Mouse (Mus musculus): Measurements from ENCODE around the gene Begain. TPM values are rescaled to one million over a fixed set of nuclear protein-coding genes. Genes with fewer than 3 reads are reported as not detected.
A peak's percentile ranks its signal among the peaks of the same experiment; 100 is the strongest.

The Begain gene
- total RNA-seq, 4 experiments from 2014 or later, result 0.13 to 0.31 TPM; not detected in 2

- DNase-seq (ENCODE audit: low spot score in 2 of 2), result no peak
Observed at GRCm38 (mm10) chr12:109053020-109053806, 14.8 kb downstream of the Begain start.

GRCm38 (mm10) chr12:109049949-109050348 is 18.1 kb downstream of the Begain start:
- DNase-seq (ENCODE audit: low spot score in 2 of 2), result no peak

- DNase-seq (ENCODE audit: low spot score in 2 of 2), result no peak
Observed at GRCm38 (mm10) chr12:109045581-109045980, 22.4 kb downstream of the Begain start.

DNA sequence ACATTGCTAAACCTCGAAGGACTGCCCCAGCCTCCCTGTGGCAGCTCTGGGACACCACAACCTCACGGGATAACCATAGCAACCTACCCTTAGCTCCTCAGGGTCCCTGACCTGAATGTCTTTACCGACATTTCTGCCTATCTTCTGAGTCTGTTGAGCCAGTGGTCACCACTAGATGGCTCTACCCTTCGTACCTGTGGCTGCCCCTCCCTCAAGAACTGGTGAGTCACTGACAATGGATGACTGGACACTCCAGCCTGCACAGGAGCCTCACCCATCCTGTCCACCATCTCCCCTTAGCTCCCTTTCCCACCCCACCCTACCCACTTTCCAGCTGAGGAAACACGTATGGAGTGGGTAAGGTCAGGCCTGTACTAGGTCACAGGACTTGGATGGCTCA is 23.5 kb downstream of the Begain start:
- DNase-seq (ENCODE audit: low spot score in 2 of 2), result no peak

DNA sequence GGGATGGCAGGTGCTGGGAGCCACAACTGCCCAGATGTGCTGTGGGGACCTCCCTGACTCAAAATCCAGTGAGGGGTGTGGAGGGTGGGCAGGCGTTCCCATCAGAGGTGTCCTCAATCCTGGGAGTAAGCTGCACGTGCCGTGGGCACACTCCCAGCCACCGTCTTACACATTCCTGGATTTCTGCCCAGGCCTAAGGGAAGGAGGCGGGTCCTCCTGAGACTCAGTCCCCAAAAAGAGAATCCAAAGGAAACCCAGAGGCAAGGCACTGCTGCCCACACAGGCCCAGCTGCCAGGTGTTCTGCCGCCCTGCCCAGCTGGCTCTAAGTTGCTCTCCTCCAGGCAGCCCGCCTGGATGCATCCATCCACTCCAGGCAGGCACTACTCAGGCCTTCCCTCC is 28.7 kb downstream of the Begain start:
- DNase-seq (ENCODE audit: low spot score in 2 of 2), result no peak

DNA sequence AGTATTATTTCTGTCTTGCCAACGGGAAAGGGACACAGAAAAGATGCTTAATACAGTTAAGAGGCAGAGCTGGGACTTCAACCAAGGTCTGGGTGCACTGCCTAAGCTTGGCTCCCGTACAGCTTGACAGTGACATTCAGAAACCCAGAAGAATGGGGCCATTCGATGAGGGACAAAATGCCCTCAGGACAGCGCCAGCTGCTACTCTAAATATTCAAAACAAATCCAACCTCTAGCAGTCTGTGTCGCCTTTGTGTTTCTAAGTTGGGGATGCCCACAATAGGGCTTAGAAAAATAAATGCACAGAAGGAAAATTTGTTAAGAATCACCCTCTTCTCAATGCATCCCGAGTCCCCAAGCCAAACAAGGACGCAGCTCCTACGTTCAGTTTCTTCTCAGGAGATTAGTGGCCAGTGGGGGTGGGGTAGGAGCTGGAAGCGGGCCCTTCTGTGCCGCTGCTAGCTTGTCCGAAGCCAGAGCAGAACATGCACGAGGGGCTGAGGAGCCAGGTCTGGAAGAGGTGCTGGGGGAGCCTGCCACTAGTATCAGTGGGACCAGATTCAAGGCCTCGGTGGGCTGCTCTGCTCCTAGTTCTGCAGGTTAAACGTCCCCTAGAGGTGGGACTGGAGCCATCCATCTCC is 29.7 kb downstream of the Begain start:
- no peak for DNase-seq (ENCODE audit: low spot score in 2 of 2)

- DNase-seq (ENCODE audit: low spot score in 2 of 2), result no peak
Observed at GRCm38 (mm10) chr12:109037026-109037425, 31.0 kb downstream of the Begain start.

GRCm38 (mm10) chr12:109023780-109024179 is 44.2 kb downstream of the Begain start:
- no peak for DNase-seq (ENCODE audit: low spot score in 2 of 2)

DNA sequence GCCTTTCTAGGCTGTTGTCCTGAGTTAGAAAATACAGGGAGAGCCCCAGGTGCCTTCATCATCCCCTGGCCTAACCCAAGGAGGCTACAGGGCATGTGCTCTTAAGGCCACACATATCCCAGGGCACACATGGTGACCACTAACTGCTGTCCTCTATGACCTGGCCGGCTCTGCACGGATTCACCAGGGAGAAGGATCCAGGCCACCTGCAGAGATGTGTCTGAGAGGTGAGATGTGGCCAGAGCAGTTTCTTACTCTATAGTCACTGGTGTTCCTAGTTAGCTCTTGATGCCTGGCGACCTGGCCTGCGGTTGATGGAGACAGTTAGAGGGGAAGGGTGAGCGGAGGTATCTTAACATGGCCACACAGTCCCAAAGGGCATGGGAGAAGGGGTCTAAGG is 45.1 kb downstream of the Begain start:
- no peak for DNase-seq (ENCODE audit: low spot score in 2 of 2)

DNA sequence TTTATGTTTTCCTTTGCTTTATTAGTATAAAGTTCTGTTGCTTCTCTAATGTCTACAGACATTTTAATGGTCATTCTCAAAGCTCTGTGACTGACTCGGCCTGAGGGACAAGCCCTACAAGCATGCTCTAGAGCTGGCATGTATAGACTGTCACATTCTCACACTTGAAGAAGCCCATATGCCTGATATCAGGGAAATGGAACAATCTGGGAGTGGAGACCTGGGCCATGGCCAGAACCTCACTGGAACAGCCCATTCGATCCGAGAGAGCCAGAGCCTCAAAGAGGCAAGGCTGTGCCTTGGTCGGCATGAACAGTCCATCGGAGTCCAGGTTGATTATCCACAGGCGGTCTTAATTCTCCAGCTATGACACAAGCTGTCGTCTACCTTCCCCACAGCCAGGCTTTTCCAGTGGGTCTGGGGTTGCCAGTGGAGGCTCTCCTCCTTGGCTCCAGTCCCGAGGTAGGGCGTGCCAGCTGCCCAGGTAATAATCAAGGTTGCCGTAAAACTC is 45.8 kb downstream of the Begain start:
- DNase-seq (ENCODE audit: low spot score in 2 of 2), result no peak

- DNase-seq (ENCODE audit: low spot score in 2 of 2), result no peak
Observed at GRCm38 (mm10) chr12:109010070-109010649, 57.9 kb downstream of the Begain start.

DNA sequence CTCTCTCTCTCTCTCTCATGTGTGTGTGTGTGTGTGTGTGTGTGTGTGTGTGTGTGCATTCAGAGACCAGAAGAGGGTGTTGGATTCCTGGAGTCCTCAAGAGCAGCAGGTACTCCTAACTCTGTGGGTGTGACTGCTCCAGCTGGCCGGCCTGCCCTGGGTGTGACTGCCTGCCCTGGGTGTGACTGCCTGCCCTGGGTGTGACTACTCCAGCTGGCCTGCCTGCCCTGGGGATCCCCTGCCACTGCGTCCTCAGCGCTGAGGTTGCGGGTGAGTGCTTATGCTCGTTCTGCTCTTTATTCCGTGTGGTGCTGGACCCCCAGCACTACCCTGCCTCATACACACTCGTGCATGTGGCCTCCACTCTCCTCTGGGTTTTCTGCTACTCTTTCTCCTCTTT is 65.0 kb downstream of the Begain start:
- no peak for DNase-seq (ENCODE audit: low spot score in 2 of 2)

DNA sequence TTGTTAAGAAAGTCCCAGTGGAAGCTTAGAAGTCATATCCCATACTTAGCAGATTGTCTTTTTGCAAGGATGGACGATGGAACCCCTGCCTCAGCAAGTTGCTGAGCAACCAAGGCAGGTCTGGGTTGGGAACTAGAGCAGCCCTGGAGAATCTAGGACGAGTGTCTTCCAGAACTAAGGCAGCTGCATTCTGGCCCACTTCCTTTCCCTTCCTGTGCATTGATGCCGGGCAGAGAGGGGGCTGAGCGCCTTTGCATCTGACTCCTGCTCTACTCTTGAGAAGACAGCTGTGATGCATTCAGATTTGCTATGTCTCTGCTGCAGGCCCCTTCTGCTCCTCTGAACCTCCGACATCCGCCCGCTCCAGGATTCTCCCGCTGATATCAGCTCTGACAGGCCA is 70.8 kb downstream of the Begain start:
- no peak for DNase-seq (ENCODE audit: low spot score in 2 of 2)

DNA sequence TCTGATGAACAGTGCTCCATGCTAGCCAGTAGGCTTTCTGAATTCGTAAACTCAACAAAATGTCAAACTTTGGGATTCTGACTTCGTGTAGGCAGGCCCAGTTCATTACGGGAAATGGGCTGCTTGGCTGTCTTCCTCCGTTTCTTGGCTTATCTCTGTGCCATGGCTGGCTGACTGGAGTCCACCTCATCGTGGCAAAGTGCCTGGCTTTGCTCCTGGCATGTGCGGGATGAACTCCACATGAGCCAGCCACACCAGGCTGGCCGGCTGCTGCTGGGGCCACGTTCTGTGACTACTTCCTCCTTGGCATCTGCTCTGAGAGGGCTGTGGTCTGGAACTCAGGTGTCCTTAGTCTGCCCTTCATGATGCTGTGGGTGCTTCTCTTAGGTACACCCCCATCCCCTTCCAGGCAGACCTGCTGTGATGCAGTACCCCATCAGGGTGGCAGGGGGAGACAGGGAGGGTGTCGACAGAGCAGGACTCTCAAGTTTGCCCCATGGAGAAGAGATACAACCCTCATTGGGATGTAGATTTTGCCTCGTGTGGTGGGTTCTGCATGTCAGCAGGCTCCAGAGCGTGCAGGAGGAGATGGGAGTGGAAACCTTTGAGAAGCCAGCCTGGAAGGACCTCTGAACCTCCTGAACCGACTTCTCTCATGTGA is 71.9 kb downstream of the Begain start:
- no peak for DNase-seq (ENCODE audit: low spot score in 2 of 2)

DNA sequence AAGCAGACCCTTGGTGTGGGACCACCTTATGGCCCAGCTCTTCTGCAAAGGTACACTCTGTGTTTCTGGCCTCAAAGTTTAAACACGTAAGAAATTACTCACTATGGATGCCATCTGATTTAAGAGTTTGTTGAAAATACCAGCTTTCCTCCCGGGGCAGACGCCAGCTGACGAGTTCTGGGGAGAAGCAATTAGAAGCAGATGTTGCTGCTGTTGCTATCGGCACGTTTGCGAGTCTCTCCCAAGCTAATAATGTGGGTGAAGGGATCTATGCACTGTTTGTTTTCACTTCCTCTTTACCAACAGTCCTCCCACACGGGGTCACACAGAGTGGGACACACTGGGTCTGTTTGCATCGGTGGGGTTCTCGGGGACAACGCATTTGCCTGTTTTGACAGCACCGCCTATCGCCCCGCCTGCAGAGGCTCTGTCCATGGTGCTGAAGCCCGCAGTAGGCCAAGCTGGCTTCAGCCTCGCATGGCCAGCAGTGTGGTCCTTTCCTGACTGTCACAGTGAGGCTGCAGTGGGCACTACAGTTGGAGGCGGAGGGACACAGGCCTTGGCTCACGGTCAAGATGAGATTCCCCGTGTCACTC is 73.5 kb downstream of the Begain start:
- DNase-seq (ENCODE audit: low spot score in 2 of 2), result peak; percentile 14 to 56

GRCm38 (mm10) chr12:108993046-108993445 is 75.0 kb downstream of the Begain start:
- DNase-seq (ENCODE audit: low spot score in 2 of 2), result no peak

DNA sequence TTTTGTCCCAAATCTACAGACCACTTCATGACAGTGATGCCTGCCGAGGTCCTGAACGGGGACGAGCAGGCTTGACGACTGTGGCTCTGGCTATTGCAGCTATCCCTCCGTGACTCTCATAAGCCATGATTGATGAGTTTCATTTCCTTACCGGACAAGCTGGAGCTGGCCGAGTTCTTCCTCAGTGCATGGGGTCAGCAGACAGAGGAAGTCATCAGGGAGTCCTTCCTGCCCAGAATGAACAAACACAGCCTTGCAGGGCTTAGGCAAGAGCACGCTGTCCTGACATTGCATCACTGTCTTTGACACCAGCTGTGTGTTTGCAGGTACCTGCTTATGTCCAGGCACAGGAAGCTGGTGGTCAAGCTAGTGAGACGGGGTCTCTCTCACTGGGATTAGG is 77.6 kb downstream of the Begain start:
- no peak for DNase-seq (ENCODE audit: low spot score in 2 of 2)

GRCm38 (mm10) chr12:108987448-108987847 is 80.6 kb downstream of the Begain start:
- no peak for DNase-seq (ENCODE audit: low spot score in 2 of 2)

- no peak for DNase-seq (ENCODE audit: low spot score in 2 of 2)
Observed at GRCm38 (mm10) chr12:108985025-108985424, 83.0 kb downstream of the Begain start.

- DNase-seq (ENCODE audit: low spot score in 2 of 2), result no peak
Observed at GRCm38 (mm10) chr12:108984471-108984870, 83.5 kb downstream of the Begain start.

GRCm38 (mm10) chr12:108983496-108983895 is 84.5 kb downstream of the Begain start:
- no peak for DNase-seq (ENCODE audit: low spot score in 2 of 2)

DNA sequence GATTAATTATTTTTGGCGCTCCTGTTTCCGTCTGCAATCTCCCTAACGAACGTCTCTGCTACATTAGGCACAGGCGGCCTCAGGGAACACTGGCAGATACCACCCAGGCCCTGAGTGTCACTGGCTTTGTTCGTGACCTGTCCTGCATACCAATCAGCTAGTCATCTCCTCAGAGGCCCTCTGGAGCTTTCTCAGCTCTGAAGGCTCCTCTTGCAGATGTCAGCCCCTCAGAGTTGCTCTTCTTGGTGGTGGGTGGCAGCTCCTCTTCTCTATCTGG is 85.4 kb downstream of the Begain start:
- no peak for DNase-seq (ENCODE audit: low spot score in 2 of 2)
